Mouse (Mus musculus): Measurements from ENCODE around the gene Piwil1. TPM values are rescaled to one million over a fixed set of nuclear protein-coding genes. Genes with fewer than 3 reads are reported as not detected.

Gene Piwil1
- under 1 TPM in 1 of 2 experiments, not detected in 1; 0.13 TPM for total RNA-seq (2021)
- long read RNA-seq, experiment 1, result 0 reads
- long read RNA-seq, experiment 2, result 0 reads

DNA sequence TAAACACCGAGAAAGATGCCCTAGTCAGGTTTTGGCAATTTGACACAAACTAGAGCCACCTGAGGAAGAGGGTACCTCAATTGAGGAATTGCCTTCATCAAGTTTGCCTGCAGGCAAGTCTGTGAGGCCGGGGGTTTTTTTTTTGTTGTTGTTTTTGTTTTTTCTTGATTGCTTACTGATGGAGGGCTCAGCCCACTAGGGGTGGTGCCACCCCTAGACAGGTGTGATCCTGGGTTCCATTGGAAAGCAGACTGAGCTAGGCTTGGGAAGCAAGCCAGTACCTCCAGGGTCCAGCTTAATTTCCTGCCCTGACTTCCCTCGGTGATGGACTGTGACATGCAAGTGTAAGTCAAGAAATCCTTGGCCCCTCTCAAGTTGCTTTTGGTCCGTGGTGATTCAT is at the start of gene Piwil1:
TSS of gene Piwil1 (plus strand) at position 301 of the 400 bp plus-strand sequence.
- no peak for DNase-seq (ENCODE audit: low spot score in 2 of 2)
- intact Hi-C loops (cut with DNase I), result no loop called here

DNA sequence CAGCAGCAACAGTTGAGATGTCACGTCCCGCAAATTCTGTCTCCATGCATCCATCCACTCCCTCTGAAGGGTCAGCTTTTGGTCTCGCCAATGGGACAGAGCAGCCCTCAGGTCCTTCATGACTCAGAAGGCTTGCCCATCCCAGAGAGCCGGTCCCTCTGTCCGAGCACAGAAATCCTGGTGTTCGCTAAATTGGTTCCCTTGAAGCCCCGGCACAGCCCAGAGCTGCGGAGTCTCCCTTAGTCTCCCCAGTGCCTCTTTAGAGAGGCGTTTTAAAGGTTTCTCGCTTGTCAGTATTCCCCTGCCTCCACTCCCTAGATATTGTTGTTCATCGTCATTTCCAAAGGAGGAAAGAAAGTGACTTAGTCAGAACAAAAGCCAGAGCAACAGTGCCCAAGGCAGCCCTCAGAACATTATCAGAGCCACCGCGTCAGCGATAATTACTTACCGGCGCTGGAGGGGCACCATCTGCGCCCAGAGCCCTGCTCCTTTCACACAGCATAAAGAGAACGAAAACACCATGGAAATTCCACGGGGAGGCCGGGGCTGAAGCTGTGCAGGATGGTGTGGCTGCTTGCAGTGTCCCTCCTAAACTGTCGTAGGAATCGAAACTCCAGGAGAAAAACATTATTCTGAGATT is 45.7 kb upstream of the Piwil1 start:
- DNase-seq (ENCODE audit: low spot score in 2 of 2), result no peak
- intact Hi-C loops (cut with DNase I), result no loop called here

DNA sequence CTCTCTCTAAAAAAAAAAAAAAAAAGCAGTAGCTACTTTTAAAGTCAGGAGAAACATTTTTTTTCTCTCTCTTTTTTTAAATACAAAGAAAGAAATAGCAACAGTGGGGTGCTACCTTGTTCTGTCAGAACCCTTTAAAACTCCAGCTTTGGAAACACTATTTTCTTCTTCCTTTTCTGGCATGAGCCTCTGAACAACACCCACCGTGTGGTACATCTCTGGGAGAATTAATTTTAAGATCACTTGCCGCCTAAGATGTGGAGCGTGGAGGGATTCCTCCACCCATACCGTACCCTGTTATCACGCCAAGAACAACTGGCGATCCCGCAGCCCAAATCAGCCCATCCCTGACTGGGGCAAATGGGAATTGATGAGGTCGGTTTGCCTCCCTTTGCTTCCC is 42.2 kb upstream of the Piwil1 start:
- DNase-seq (ENCODE audit: low spot score in 2 of 2), result peak; percentile 31 to 55
- intact Hi-C loops (cut with DNase I), result loop anchor here (5.0 kb wide), 1 partner anchor 123 kb away; no protein-coding TSS in a partner anchor

DNA sequence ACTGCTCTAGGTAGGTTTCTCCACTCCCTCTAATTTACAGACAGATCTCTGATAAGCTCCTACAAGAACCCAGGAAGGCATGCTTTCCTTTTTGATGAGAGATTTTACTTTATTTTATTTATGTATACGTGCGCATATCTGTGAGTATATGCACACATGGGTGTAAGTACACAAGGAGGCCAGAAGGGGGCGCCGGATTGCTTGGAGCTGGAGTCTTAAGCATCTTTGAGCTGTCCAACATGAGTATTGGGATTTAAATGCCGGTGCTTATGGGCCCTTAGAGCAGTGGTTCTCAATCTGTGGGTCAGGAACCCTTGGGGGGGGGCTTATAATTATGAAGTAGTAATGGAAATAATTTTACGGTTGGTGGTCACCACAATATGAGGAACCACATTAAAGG is 39.4 kb upstream of the Piwil1 start:
- intact Hi-C loops (cut with DNase I), result loop anchor here (5.0 kb wide), 1 partner anchor 126 kb away; no protein-coding TSS in a partner anchor
- no peak for DNase-seq (ENCODE audit: low spot score in 2 of 2)

DNA sequence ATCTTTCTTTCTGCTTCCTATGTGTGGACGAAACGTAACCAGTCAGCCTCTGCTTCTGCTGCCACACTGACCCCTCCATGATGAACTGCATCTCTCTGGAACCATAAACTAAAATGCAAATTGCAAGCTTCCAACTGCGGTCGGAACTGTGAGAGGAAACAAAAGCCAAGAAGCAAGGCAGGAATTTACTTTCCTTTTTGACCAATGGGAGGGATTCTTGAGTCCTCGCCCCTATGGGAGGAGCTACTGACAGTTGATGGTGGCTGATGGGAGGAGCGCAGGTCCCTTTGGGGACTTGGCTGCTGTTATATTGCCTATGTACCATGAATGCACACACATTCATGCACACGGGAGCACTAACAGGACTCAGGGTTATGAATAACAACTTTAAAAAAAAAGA is 38.3 kb upstream of the Piwil1 start:
- no peak for DNase-seq (ENCODE audit: low spot score in 2 of 2)
- intact Hi-C loops (cut with DNase I), result loop anchor here (5.0 kb wide), 1 partner anchor 127 kb away; no protein-coding TSS in a partner anchor

DNA sequence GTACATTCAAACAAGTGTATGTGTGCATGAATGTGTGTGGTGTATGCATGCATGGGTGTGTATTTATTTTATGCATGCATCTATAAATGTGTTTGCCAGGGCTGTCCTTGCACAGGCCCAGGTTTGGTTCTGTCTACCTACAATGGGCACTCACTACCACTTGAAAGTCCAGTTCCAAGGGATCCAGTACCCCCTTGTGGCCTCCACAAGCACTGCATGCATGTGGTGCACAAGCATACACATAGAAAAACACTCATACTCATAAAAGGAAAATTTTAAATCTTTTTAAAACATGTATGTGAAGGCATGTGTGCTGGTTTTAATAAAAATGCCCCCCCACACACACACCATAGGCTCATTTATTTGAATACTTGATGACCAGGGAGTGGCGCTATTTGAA is 37.3 kb upstream of the Piwil1 start:
- DNase-seq (ENCODE audit: low spot score in 2 of 2), result peak in 1 of 2 experiments; percentile 9
- intact Hi-C loops (cut with DNase I), result loop anchor here (5.0 kb wide), 1 partner anchor 143 kb away; no protein-coding TSS in a partner anchor

DNA sequence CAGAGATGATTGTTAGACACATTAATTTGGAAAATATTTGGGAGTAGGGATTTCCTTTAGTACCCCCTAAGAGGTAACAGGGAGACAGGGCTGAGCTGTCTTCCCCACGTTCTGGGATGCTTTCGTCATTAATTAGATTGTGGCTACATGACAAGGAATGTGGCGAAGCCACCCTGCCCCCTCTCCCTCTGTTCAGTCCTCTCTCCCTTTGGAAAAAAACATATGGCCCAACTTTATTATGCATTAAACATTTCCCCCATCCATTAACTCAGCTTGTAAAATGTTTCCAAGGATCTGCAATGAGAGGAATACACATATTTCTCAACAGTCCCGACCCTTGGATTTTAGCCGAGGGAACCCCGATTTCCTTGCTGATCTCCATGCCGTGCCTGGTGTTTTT is 35.0 kb upstream of the Piwil1 start:
- intact Hi-C loops (cut with DNase I), result loop anchor here (5.0 kb wide), 1 partner anchor 145 kb away; no protein-coding TSS in a partner anchor
- no peak for DNase-seq (ENCODE audit: low spot score in 2 of 2)

DNA sequence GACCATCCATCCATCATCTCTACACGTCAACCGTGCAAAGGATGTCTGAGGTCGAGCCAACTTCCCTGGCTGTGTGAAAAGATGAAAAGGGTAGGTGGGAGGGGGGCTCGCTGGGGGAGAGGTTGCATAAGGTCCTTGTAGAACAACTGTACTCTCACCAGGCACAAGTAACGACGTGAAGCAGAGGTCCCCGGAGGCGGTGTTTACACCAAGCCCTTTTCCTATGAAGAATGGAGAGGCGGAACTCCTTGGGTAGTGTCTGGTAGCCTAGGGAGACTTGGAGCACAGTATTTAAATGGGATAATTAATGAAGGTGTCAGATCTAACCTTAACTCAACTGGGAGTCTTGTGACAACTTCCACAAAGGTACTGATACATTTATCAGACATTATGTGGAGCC is 28.2 kb upstream of the Piwil1 start:
- no peak for DNase-seq (ENCODE audit: low spot score in 2 of 2)
- intact Hi-C loops (cut with DNase I), result no loop called here

DNA sequence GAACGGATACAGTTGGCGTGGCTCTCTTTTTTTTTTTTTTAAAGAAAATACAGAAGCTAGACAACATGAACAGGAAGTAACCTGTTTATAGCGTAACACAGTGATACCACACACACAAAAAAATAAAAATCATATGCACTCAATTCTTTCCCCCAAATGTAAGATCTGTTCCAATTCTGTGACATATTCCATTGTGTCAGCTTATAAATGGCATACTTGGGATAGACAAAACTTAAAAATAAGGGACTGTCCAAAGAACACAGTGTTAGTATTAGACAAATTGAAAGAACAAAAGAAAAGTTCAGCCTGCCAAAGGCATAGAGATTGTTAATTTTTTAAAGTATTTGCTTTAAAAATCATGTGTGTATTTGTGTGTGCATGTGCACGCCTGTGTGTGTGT is 25.0 kb upstream of the Piwil1 start:
- no peak for DNase-seq (ENCODE audit: low spot score in 2 of 2)
- intact Hi-C loops (cut with DNase I), result no loop called here

- no peak for DNase-seq (ENCODE audit: low spot score in 2 of 2)
- intact Hi-C loops (cut with DNase I), result no loop called here
Measured at GRCm38 (mm10) chr5:128677861-128678260, 24.5 kb upstream of the Piwil1 start.

DNA sequence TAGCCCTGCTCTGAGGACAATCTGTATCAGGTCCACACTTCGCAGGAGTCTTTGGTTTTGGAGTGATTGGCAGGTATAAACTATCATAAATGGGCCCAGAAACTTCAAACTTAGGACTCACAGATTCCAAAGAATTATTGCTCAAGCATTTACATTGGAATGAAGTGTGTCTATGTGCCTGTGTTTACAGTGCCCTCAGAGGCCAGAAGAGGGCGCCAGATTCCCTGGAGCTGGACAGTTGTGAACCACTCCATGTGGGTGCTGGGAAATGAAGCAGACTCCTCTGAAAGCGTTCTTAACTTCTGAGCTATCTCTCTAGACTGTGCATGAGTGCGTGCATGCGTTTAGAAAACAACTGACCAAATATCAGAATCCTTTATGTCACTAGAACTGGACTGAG is 20.9 kb upstream of the Piwil1 start:
- DNase-seq (ENCODE audit: low spot score in 2 of 2), result no peak
- intact Hi-C loops (cut with DNase I), result no loop called here

DNA sequence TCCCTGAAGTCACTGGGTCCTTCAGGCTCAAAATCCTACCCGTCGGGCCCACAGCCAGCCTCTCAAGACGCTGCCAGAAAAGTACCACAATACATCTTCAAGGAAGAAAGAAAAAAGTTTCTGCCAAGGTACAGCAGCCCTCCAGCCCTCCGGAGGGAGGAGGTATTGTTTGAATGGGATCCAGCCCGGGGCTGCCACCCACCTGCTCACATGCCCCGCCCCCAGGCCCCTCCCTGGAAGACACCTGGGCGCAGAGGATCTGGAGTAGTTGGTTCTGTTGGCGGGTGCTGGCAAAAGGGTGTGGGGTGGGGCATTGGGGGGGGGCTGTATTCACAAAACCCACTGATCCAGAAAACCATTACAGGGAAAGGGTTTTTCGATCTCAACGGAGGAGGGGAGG is 18.1 kb upstream of the Piwil1 start:
- no peak for DNase-seq (ENCODE audit: low spot score in 2 of 2)
- intact Hi-C loops (cut with DNase I), result no loop called here

DNA sequence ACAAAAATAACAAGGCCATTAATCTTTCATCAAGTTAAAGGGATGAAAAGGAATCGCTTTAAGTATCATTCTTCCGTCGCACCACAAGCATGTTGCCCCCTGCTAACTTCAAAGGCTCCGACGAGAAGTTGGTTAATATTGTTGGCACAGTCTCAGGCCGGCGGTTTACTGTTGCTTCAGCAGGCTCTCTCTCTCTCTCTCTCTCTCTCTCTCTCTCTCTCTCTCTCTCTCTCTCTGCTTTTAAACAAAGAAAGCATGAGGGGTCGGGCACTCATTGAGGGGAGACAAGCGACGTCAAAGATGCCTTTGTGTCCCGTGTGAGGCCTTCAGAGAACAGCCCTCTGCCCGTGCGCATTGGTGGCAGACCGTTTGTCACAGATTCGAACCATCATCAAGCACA is 17.7 kb upstream of the Piwil1 start:
- intact Hi-C loops (cut with DNase I), result no loop called here
- no peak for DNase-seq (ENCODE audit: low spot score in 2 of 2)

DNA sequence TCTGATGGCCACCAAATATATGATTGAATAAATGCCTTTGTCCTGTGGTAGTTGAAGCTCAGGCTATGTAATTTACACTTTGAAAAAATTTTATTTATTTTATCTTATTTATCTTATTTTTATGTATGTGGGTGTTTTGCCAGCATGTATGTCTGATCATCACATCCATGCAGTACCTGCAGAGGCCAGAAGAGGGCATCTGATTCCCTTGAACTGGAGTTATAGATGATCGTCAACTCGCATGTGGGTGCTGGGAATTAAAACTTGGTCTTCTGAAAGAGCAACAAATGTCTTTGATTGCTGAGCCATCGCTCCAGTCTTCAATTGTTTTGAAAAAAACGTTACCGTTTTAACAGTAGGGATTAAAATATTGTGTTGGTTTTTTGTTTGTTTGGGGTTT is 15.2 kb upstream of the Piwil1 start:
- intact Hi-C loops (cut with DNase I), result no loop called here
- no peak for DNase-seq (ENCODE audit: low spot score in 2 of 2)

DNA sequence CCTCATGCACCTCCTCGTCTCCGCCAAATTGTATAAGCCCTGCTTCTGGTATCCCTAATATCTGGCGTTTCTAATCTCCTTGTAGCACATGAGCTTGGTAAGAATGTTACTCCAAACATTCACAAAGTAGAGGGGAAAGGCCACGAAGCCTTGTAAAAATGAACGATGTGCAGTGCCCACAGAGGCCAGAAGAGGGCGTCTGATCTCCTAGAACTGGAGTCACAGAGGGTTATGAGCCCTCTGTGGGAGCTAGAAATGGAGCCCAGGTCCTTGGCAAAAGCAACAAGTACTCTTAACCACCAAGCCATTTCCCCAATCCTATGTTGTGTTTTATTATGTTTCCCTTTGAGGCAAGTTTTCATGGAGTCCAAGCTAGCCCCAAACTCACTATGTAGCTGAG is 8.2 kb upstream of the Piwil1 start:
- intact Hi-C loops (cut with DNase I), result no loop called here
- DNase-seq (ENCODE audit: low spot score in 2 of 2), result no peak

GRCm38 (mm10) chr5:128694611-128695325 is 7.6 kb upstream of the Piwil1 start:
- intact Hi-C loops (cut with DNase I), result no loop called here
- no peak for DNase-seq (ENCODE audit: low spot score in 2 of 2)

DNA sequence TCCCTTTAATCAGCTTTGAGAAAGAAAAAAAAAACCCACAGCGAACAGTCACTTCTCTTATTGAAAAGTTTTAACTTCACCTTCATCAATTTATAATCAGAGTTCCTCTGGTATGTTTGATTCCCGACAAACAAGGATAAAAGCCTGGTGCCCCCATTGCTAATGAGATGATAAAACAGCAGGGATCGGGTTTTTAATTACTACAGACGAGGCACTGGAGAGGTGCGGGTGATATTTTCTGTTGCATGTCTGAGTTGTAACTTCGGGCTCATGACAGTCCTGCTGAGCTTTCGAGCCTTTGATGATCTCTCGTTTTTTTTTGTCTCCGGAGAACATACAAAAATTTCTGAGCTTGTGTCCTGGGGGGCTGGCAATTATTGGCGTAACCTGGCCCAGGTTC is 5.5 kb upstream of the Piwil1 start:
- DNase-seq (ENCODE audit: low spot score in 2 of 2), result no peak
- intact Hi-C loops (cut with DNase I), result no loop called here

DNA sequence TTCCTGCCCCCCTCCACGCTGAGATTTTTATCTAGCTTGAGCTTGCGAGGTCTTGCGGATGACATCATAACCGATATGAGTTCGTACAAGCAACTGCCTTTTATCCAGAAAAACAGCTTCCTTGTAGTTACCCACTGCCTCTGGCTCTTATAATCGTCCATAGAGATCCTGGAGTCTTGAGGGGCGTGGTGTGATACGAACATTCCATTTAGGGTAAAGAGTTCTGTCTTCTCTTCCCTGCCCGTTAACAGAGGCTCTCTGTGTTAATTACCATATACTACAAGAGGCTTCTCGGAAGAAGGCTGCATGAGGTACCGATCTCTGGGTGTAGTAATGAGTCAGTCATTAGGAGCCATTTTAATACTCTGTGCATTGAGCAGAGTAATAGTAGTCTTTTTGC is 1.6 kb upstream of the Piwil1 start:
- no peak for DNase-seq (ENCODE audit: low spot score in 2 of 2)
- intact Hi-C loops (cut with DNase I), result no loop called here

DNA sequence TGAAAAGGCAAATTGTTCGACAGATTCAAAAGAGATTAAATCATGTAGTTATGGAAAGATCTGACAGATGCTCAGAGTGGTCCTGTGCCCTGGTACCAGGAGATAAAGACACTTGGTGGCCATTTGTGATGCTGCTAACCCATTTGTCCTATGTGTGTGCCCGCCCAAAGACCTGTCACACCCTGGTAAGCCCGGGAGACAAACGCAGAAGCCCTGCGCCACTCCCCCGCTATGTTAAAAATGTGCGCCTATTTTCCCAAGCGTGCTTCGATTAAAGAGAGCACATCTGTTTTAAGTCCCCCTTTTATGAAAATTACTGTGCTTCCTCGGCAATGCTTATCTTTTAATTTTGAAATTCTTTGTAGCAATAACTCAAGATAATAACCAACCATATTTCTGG is 1.4 kb downstream of the Piwil1 start:
- intact Hi-C loops (cut with DNase I), result no loop called here
- no peak for DNase-seq (ENCODE audit: low spot score in 2 of 2)

DNA sequence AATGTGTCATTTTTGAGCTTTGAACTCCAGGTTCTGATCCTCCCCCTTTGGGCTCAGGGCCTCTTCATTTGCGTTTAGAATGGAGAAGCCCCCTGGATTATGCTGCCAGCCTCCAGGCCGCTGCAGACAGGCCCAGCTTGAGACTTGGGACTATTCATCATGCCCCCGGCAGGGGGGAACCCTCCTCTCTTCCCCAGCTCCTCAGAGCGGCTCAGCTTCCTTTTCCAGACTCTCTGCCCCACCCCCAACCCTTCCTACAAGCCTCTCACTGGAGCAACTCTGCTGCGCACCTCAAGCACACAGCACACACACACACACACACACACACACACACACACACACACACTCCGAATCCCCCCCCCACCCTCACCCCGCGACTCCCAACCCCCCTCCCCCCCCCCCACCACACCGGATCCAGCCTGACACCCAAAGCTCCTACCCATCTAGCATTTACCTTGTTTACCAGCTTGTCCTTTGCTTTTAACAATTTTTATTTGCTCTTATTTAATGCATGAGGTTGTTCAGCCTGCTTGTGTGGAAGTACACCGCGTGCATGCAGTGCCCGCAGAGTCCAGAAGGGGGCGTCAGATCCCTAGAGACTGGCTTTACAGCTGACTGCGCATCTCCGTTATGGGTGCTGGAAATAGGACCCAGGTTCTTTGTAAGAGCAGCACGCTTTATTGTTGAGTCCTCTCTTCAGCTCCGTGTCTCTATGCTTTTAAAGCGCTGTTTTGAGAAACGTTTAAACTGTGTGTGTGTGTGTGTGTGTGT is 2.0 kb downstream of the Piwil1 start:
- DNase-seq (ENCODE audit: low spot score in 2 of 2), result peak; percentile 31 to 32
- intact Hi-C loops (cut with DNase I), result no loop called here

All from left cerebral cortex, postnatal 14 days (tissue).